Mouse (Mus musculus): ENCODE results near the gene Fancc.

DNA sequence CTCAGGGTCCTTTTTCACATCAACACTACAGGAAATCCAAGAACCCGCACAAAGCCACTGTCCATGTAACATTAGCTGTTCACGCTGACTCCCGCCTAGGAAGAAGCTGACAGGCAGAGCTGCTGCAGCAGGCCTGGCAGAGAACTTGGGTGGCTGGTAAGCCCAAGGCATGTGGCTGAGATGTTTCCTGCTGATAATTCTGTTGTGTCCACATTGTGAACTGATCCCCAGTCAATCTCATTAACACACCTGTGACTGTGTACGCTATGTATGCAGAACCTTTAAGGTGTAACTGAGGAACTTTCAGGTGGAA is 182.5 kb downstream of the Fancc start:
- no peak for TF ChIP-seq CTCF (IDR thresholded peaks at IDR 0.05; ENCODE audit: low read depth)
- no peak for TF ChIP-seq EP300 (IDR thresholded peaks at IDR 0.05; ENCODE audit: low read depth)
